Mouse (Mus musculus): ENCODE data around the gene March4.

March4 gene

DNA sequence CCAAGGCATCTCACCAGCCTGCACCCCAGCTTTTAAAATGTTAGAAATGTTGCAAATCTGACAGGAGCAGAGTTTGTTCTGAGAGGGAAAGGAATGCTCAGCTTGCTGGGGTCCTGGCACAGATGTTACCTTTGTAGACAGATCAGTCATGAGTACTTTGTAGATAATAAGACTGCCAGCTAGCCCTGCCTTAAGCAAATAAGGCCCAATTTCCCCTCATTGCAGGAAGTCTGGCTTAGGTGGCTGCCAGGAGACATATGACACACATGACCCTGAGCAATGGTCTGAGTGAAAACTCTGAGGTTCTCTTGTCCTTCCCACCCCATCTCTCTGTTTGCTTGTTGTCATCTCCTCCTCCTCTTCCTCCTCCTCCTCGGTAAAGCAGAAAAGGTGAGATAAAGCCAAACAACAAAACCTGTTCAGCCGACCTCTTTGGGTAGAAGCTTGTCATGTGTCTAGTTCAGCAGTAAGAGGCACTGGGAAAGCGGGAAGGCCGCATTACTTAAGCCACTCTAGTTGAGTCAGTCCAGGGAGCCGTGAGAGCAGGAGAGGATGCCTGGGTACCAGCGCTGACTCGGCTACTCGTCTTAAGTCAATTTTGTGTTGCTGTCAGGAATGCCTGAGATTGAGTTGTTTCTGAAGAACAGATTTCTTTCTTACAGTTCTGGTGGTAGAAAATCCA, 136.9 kb downstream of the March4 start:
- DNase-seq (ENCODE audit: extremely low spot score, low spot score) = no peak

DNA sequence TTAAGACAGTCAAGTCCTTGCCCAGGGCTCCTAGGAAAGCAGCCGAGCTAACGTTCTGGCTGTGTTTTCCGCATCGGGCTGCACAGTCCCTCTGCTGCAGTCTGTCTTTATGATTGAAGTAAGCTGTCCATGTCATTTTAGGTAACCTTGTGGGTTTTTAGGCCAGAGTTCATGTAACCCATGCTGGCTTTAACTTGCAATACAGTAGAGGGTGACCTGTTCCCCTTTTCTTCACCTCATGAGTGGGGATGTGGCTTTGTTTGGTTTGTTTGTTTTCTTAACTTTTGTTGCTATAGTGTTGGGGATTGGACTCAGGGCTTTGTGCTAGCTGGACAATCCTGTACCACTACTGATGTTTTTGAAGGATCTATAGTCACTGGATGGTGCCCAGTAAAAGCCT, 146.3 kb downstream of the March4 start:
- DNase-seq (ENCODE audit: extremely low spot score, low spot score) = no peak

DNA sequence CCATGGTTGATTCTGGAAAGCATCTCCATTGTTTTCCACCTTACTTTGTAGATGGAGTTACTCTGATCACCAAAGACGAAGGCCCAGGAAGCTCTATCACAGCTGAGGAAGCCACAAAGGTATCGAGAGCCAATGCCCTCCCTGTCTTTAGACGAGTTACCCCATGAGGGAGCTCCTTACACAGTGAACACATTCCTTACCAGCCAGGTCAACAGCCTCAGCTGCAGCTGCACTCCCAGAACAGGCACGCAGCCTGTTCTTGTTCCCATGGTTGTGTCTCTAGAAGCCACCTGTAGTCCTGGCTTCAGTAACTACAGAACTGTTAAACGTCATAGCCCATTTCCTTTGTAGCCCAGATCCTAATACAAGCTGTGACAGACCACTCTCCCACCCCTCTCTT, 153.1 kb downstream of the March4 start:
- DNase-seq (ENCODE audit: extremely low spot score, low spot score) = no peak

DNA sequence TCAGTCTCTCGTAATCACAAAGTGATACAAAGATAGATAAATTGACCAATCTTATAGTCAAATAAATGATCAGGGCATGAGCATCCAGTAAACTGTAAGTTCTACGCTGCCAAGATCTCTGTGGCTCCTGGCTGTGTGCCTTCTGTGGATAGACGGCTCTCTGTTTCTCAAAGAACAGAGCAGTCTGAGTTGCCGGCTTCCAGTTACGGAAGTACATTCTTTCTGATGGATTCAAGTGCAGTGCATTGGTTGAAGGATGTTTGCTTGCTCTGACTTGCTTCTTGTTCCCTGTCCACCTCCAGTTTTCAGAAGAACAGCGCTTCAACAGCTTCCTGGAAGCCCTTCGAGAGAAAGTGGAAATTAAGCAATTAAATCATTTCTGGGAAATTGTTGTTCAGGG, 153.7 kb downstream of the March4 start:
- DNase-seq (ENCODE audit: extremely low spot score, low spot score) = no peak

DNA sequence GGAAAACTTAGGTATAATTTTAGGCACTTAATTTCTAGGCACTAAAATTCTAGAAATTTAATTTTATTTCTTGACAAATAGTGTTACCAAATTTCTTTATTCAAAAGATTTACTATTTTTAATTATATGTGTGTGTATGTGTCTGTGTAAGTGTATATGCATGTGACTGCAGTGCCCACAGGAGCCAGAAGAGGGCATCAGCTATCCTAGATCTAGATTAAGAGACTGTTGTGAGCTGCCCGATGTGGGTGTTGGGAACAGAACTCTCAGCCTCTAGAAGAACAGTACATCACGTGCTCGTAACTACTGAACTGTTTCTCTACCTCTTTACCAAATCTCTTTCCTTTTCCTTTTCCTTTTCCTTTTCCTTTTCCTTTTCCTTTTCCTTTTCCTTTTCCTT, 156.2 kb downstream of the March4 start:
- no peak for DNase-seq (ENCODE audit: extremely low spot score, low spot score)

DNA sequence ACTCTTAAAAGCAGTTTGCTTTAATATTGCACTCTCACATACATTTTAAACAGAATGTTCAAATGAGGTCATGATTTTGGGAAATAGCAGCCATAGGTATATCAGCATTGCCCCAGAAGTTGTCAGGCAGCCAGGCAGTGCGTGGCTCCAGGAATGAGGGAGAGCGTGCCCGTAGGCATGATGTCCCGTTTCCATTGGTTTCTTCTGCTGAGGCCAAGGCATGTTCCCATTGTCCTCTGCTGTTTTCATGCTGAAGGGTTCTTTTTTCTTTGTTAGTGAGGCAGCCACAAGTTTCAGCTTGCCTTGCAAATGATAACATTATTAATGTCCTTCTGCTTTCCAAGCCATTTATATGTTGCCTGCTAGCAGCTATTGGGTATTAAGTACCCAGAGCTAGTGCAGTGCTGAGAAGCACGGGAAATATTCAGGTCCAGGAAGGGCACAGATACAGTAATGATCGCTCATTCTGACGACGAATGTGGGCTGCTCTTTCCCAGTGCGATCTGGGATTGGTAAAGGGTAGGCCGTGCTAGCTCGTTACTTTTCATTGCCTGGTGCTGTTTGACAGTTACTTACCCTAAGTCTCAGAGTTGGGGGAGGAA, 156.9 kb downstream of the March4 start:
- no peak for DNase-seq (ENCODE audit: extremely low spot score, low spot score)

DNA sequence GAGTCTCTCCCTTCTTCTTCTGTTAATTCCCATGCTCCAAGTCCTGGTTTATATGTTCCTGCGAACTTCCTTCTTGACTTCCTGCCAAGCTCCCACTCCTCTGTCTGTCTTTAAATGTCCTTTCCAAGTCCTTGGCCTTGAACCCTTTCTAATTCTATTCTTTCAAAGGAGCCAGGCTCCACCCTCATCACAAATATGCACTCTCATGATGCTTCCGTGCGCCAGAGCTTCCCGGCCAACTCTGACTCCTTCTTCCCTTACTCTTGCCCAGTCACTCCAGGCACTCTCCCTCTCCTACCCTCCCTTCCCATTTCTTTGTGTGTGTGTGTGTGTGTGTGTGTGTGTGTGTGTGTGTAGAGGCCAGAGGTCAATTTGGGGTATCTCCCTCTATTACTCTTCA, 158.6 kb downstream of the March4 start:
- no peak for DNase-seq (ENCODE audit: extremely low spot score, low spot score)
